Mouse (Mus musculus) CD4-positive, CD25-positive, alpha-beta regulatory T cell, adult 2 months (primary cell): Measurements from ENCODE around the gene Rsad2.
"Not testable (repeated sequence)": the region's sequence is repeated elsewhere in the genome, so short reads cannot be mapped to it uniquely, and the experiment has no call there.

Experiments
- DNase-seq: peaks from one replicate; pipeline ENCODE4 v3.0.0-alpha.2; 2012; ENCODE audit warnings: low read depth, low spot score

Rsad2 gene

DNA sequence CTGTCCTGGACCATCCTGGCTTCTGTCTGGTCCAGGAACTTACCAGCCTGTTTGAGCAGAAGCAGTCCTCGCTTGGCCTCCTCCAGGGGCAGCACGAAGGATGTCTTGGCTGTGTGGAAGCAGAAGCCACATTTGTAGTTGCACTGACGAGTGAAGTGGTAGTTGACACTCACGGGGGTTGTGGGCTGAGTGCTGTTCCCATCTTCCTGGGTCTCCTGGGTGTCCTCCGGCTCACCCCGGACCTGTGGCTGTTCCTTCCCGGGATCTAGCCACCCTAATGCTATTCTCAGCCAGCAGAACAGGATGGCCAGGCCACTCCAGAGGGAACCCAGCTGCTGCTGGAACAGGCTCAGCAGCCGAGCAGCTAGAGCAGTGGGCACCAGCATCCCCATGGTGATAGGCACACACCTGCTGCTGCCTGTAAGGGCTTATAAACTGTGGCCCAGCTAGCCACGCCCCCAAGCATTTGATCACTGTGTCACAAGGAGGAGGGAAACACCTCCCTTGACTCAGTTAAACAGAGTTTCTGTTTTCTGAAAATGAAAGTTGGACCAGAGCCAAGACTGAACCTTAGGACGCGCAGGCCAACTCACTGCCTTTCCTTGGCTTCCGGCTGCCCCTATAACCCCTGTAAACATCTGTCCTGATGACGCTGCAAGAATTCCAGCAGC, at the start of gene Rsad2:
Rsad2 (minus strand) TSS at position 425 of the 671 bp plus-strand sequence.
- peak; percentile 94 for DNase-seq

DNA sequence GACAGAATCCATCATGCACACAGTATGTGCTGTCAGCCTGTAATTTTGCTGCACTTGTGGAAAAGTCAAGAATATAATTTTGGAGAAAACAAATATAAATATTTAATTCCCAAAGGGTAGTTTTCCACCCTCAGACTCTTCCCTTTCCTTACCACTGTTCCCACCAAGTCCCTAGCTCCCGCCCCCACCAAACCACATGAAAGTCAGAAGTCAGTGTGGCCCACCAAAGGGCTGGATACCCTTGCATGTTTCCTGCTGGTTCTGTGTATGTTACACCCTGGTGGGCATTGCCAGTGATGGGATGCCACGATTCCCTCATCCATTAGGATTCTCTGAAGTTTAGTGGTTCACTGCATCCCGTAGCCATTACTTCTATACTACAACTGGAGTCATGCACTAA, 44.8 kb upstream of the Rsad2 start:
- DNase-seq, result no peak

DNA sequence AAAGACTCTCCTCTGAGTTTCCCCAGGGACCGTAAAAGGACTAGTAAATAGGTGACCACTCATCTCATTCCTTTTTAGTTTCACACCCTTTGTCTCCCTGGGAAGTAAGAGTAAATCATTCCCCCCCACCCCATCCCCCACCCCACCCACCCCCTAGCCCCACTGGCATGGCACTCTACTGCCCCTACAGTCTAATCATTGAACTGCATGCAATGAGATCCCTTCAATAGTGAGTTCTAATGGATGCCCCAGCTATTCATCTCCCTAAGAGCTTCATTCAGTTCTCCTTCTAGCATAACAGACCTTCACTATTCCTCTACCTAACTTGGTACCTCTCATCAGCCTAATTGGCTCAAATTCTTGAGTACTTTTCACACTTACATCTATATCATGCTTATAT, 33.7 kb upstream of the Rsad2 start:
- peak; percentile 49 for DNase-seq

DNA sequence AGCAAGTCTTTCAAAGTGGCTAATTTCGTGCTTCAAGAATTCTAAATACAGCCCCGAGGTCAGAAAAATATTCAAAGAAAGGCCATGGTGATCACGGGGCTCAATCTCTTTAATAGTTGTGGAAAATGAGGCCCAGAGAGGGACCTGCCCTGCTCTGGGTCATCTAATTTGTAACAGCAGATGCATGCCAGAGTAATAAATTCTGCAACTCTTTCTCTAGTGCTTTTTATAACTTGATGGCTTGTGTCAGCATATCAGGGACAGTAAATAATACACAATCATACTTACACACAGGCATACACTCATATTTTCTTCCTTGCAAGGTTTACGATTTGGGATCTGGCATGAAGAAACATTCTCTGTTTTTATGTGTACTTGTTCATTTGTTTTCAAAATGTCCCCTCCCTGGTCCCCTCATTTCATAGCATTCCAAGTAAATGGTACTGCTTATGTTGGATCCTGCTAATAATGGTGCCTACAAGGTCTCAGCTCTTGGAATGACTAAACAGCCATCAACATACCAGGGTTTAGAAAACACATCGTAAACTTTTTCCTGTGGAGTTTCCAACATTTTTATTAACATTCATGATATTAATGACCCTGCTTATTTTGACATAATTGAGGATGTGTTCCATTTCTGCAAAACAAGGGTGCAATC, 32.5 kb upstream of the Rsad2 start:
- no peak for DNase-seq

DNA sequence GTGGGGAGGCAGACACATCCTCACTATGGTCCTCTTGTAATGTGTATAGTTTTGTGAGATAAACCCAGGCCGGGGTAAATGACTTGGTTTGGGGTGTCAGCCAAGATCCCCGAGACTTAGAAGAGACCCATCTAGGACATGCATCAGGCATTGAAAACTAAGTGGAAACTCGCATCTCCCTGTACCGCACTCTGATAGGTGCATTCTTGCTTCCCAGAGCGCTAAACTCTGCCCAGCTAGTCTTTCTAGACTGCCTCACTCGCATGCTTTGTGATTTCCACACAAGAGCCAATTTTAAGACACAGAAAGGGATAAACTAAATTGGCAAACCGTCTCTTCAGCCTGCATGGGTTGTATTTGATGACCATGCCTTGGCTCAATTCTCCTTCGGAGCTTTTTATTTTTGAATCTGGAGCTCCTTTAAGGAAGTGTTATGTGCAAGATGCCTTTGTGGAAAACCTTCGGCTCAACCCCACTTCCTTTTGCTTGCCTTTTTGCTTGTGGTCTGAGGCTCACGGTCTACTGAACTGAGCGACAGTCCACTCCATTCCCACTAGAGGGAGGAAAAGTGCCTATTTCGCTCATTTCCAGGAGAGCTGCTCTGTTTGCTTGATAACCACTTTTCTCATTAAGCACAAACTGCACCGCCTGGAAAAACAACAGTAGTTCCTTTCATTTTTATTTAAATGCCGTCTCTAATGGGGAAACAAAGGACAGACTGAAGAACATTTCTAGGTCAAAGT, 31.8 kb upstream of the Rsad2 start:
- no peak for DNase-seq

DNA sequence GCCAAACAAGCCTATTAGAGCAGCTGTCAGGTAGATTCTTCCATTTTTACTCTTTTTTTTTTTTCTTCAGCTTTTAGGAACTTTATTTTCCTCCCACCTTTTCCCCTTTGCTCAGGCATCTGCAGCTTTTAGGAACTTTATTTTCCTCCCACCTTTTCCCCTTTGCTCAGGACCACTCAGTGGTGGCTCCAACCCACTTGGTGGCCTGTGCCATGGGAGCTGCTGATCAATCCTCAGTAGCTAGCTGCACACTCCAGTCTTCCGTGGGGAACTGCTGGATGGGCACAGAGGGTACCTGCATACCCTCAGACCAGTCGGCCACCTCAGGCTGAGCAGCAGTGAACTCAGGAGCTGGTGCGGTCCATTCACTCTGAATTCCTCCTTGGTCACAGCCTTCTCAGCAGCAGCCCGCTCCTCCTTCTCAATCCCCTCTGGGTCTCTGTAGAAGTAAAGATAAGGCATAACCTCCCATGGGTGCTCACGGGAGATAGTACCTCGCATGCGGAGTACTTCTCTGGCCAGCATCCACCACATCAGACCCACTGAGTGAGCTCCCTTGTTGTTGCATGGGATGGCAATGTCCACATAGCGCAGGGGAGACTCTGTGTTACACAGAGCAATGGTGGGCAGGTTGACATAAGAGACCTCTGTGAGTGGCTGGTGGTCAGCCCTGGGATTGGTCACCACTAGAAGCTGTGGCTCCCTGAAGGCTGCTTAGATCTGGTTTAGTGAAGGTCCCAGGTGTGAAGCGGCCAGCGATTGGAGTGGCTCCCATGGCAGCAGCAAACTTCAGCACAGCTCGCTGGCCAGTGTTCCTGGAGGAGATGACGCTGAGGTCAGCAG, 29.7 kb upstream of the Rsad2 start:
- not testable (repeated sequence) for DNase-seq

DNA sequence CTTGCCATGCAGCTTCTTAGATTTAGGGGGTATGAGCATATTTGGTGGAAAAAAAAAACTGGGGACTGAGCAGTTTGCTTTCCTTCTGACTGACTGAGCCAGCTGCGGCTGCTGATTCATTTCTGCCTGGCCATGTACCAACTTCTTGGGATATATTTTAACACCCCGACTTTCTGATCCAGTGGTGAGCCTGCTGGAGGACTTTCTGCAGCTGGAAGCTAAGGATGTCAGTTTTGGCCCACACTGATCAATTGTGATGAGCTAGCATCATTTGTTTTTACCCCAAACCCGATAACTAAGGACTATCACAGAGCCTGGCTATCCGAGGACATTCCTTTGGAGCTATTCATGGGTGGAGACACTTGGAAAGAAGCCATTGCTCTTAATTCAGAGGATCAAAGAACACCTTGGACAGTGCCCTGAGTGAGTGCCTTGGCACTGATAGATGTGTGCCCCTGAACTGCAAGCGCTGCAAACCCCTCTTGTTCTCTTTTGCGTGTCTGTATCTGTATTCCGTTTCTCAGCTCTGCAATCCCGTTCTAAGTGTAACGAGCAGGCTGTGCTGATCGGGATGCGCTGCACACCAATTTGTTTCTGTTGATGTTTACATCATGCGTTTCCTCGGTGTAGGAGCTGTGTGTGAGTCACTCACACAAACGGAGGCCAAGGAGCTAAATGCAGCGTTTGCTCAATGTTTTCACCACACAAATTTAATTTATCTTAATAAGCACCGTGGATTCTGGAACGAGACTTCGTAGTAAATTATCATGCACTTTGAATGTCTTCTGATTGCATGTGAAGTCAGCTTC, 22.1 kb upstream of the Rsad2 start:
- no peak for DNase-seq

DNA sequence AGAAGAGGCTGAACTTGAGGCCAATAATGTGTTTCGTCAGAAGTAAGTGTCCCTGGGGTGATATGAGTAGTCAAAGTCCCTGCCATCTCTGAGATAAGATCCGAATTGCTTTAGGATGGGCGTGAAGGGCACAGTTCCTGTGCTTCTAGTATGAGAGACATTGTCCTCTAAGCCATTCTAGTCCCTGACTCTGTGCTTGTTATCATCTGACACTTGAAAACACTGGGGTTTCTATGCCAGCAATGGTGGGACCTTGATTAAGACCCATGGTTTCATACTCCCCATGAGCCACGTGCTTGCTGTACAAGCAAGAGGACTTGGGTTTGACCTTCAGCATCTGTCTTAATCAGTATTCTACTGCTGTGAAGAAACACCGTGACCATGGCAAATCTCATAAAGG, 20.9 kb upstream of the Rsad2 start:
- DNase-seq, result no peak

DNA sequence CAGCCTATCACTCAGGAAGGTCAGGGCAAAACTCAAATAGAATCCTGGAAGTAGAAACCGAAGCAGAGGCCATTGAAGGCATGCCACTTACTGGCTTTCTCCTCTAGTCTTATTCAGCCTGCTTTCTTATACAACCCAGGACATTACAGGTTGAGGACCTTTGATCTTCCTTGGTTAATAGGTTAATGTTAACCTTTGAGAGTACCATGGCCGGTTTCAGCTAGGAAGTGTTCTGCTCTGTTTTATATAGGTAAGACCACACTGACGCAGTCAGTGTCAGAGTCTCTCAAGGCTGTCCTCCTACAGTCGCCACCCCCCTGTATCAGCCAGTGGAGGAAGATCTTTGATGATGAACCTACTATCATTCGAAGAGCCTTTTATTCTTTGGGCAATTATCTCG, 17.5 kb upstream of the Rsad2 start:
- no peak for DNase-seq

DNA sequence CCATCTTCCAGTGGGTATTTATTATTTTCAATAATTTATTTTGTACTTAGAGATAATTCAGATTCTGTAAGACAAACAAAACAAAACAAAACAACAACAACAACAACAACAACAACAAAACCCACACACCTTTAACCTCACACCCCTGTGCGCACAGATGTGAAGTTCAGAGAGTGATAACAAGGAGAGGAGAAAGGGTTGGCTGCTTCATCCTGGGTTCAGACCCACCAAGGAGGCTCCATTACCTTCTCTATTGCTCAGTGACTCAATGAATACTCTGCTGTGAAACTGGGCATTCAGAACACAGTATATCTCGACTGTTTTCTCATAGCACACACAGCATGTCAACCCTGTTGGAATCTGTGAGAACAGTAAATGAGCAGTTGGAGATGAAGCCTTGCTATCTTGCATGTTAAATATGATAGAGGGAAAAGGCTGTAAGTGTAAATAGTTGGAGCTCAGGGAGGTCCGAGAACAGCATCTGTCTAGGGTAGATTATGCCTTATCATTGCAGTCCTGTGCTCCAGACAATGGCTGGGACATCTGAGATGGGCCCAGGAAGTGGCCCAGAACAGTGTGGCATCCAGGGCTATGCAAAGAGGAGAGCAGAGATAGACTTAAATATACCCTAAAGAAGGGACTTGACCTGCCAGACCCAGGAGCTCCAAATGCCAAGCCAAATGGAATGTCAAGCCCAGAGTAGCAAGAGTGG, 16.7 kb upstream of the Rsad2 start:
- DNase-seq, result no peak

DNA sequence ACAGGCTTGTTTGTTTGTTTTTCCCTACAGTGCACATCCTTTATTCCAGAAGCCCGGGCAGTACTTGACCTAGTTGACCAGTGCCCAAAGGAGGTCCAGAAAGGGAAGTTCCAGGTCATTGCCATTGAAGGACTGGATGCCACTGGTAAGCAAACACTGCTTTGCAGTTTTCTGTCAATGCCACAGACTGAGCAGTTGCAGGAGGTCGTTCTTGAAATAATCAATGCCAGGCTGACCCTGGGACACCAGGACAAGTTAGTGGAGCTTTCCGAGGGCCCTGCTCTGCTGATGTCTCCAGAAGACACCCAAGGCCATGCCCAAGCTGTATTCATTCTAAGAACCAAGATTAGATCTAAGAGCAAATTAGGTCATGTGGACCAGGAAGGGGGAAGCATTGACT, 15.1 kb upstream of the Rsad2 start:
- DNase-seq, result no peak

DNA sequence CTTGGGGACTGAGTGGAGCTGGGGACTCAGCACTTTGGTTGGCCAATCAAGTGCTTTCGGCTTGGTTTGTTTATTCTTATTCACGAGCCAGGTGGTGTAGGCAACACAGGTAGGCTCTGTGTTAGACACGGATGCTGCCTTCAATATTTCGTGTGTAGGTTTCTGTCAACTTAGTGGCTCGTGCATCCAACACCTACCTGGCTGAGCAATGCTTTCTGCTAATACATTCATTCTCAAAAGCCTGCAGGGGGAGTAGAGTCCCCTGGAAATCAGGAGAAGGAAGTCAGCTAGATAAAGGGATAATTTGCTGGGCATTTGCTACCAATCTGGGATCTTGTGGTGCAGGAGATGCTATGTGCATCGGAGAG, 13.8 kb upstream of the Rsad2 start:
- DNase-seq, result no peak

DNA sequence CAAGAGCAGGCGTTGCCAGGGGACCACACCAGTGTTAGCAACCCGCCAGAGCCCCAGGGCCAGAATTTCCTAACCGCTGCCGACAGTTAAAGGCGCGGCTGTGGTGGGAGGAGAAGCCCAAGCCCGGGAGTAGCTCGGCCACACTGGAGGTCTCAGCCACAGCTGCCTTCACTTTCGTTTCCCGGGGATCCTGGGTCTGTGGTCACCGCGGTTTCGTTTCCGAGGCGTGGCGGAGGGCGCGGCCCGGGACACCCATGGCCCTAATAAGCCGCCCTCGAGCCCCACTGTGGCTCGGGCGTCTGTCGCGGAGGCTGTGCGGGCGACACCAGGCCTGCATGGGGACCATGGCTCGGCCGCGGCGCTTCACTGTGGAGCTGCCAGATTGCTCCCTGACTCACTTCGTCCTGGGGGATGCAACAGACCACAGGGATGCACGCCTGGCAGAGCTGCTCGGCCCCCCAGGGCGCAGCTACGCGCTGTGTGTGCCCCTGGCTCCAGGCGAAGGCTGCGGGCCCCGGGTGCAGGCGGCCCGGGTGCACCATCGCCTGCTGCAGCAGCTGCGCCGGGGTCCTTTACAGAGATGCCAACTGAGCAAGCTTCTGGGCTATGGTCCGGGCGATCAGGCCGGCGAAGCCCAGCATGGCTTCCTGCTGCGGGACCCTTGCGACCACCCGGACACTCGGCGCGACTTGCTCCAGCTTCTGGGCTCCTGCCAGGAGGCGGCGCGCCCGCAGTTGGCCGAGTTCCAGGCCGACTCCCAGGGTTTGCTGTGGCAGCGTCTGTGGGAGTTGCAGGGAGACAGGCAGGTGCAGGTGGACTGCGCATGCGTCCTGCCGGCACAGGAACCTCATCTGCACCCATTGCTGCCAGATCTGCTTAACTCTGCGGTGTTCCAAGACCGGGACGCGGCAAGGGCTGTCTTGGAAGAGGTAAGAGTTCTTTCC, 13.1 kb upstream of the Rsad2 start, which contains the start of gene Cmpk2:
Cmpk2 (plus strand) TSS at position 107 of the 944 bp plus-strand sequence.
- DNase-seq, result peak; percentile 90

DNA sequence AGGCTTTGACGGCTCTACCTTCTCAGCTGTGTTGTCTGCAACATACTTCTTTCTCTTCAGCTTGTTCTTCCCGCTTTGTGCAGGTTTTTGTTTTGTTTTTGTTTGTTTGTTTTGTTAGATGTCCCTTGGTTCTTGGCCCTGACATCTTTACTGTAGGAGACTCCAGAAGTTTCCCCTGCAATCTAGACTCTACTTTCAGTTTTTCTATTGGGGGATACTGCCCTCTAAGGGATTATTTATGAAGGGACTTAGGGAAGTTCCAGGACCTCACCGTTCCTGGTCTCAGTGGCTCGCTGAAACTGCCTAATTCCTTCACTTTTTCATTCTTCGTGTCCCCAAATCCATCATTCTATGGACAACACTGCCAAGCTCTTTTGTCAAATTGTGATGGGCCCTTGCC, 9.3 kb upstream of the Rsad2 start:
- no peak for DNase-seq

DNA sequence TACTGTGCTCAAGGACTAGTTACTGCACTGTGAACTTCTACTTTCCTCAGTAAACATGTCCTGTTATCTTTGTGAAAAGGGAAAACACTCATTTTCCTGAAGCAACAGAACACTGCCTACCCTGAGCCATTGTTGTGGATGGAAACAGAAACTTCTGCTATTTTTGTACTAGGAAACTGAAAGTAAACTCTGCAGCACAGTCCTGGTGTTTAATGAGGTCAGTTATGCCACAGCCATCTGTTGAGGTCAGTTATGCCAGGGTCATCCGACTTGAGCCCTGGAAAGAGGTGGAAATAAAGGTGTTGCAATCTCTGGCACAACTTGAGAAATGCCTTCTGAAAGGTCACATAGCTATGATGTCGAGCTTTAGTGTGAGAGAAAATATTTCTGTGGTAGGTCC, 3.8 kb upstream of the Rsad2 start:
- no peak for DNase-seq

DNA sequence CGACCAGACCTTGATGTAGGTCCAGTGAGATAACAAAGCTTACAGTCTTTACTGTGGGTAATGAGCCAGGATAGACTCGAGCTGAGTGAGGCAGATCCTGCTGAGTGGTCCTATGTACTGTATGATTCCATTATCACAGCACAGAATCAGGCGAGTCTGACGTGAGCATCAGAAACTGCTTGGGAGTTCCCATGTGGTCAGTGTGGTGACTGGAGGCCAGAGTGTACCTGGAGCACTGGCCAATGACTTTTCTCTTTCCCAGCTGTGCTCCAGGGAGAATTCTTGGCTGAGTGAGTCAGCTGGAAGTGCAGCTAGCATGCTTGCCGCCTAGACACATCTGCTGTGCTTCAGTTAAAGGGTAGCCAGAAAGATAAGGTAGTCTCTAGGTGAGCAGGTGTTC, 1.6 kb downstream of the Rsad2 start:
- DNase-seq, result no peak

DNA sequence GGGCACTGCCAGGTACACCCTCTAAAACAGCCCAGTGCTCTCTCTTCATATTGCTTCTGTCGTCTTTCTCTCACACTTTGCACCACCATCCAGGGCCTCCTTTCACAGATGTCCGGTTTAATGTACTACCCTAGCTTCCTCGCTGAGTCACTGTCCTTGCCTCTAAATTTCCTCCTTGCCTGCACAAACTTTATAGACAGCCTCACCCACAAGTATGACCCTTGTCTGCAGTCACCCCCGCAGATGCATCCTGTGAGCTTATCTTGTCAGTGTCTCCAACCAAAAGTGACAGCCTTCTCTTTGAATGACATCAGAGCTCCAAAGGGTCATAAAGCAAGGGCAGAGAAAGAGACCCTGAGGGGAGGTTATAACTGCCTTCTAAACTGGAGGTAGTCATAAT, 3.3 kb downstream of the Rsad2 start:
- DNase-seq, result no peak

DNA sequence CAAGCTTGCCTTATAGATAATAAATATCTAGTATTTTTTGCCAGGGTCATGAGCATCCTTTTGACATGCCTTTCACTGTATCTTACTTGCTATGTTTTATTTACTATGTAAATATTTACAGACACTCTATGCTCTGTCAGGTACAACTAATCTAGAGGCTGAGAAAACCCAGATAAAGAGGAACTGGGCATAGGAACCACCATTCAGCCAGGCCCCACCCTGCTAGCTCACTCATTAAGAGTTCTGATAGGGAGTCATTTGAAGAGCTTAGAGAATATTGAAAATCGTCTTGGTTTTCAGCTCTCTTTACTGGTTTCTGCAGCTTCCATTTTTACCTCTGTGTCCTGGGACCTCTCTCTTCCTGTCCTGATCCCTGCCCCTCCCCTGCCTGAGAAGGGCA, 5.1 kb downstream of the Rsad2 start:
- DNase-seq, result no peak

DNA sequence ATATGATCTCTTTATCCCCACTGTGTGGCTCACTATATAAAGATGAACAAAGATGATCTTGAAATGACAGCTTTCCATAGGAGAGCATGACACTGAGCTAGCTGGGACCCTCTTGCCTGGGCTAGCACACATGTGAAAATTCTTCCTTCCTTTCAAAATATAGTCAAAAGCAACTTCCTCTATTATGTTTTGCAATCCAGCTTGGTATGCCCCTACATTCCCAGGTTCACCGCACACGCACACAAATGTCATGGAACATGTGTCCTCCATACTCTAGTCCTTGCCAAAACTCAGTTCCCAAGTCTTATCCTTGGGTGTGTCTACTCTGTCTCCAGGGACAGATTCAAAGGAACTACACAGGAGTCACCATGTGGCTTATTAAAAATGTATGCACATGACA, 6.8 kb downstream of the Rsad2 start:
- no peak for DNase-seq
